Mouse (Mus musculus) thymus, adult 2 months (tissue): ENCODE data around the gene Snrnp70.

ENCODE experiments used
- CTCF ChIP-seq: fragments of 200-500 bp; IDR thresholded peaks from 2 replicates; pipeline ENCODE4 v1.5.1; 2012; ENCODE audit warnings: mild to moderate bottlenecking, control low read depth, low read length, moderate library complexity, borderline replicate concordance; ENCODE audit not compliant: control insufficient read depth, poor library complexity, insufficient read depth; ENCODE audit errors: extremely low read depth
- POLR2A ChIP-seq: fragments of 200-500 bp; IDR thresholded peaks from 2 replicates; pipeline ENCODE4 v1.6.1; 2012; ENCODE audit warnings: mild to moderate bottlenecking, low read length, control low read depth, moderate library complexity; ENCODE audit not compliant: control insufficient read depth, poor library complexity, insufficient read depth; ENCODE audit errors: extremely low read depth

DNA sequence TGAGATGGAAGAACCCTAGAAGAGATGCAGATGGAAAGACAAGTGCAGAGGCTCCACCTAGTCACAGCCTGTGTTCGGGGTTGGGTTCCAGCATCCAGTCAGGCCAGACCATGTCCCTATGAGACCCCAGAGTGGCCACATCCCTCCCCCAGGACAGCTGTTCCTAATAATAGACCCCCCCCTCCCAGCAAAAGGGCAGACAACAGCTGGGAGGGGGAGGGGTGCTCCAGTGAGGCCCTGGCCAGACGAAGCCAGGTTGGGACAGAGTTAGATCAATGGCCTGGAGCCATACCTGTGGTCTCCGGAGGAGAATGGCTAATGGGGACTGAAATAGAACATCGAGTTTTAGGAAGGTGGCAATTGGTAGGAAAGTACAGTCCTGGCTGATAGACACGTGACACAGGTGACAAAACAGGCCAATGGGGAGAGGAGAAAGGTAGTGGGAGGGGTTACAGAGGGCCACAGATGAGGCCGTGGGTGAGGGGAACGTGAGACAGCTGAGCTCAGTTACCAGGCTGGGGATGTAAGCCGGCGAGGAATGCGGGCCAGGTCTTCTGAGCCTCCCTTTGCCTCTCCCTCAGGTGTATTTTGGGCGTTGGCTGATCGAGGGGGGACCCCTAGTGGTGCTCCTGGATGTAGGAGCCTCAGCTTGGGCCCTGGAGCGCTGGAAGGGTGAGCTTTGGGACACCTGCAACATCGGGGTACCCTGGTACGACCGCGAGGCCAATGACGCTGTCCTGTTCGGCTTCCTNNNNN, 42.2 kb upstream of the Snrnp70 start, which contains the start of gene Ruvbl2:
- TF ChIP-seq POLR2A (no peak), CTCF (no peak)
